Mouse (Mus musculus) yolk sac, embryonic 10.5 days (tissue): Measurements from ENCODE around the gene Flt3.

ENCODE experiments used
- DNase-seq: peaks from one replicate; pipeline ENCODE4 v3.0.0-alpha.2; 2017; ENCODE audit warnings: low spot score

The Flt3 gene

DNA sequence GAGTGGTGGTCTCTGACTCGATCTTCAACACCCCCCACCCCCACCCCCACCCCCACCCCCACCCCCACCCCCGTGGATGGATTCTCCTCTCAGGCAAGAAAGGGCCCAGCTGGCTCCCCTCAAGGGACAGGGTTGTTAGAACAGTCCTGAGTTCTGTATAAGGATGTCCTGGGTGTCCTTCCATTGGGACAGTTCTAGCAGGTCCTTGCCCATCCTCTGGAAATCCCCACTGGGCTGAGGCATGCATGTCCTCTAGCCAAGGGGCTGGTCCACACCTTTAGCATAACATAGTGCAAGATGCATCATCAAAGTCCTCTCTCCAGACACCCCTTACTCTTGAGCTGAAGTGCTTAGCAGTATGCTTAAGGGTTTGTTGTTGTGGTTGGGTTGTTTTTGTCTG lies 90.5 kb downstream of the Flt3 start:
- no peak for DNase-seq

- no peak for DNase-seq
These were observed 91.8 kb downstream of the Flt3 start for GRCm38 (mm10) chr5:147308451-147308850.

- no peak for DNase-seq
These were observed 92.9 kb downstream of the Flt3 start for GRCm38 (mm10) chr5:147307398-147307785.

DNA sequence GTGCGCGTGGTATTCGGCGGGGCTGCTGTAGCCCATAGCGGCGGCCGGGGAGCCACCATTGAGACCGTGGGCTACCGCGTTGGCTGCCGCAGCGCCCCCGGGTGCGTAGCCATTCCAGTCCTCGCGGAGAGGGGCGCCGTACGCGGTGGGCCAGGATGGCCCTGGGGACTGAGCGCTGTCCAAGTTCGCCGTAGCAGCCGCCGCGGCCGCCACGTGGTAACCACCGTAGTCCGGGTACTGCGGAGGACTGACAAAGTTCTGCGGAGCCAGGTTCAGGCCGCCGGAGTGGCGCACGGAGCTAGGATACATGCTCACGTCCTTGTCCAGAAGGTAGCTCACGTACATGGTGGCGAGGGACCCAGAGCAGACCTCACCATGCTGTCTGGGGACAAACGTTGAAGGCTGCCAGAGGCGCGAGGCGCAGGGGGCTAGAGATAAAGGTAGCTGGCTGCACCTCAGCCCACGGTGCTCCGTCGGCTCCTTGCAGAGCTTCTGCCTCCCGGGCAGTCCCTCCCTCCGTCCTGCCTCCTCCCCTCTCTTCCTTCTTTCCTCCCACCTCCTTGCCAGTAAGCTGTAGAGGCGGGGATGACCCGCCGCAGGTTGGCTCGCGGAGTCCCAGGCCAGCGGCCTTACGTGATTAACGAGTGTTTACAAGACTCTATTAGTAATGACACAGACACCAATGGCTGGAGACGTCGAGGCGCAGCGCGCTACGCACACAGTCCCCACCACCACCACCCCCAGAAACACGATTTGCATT lies 93.5 kb downstream of the Flt3 start, which contains the start of gene Cdx2:
Gene Cdx2 (minus strand): TSS at position 633 of the 760 bp plus-strand sequence.
- peak; percentile 86 for DNase-seq

GRCm38 (mm10) chr5:147305856-147306637 lies 94.2 kb downstream of the Flt3 start:
- DNase-seq = no peak

GRCm38 (mm10) chr5:147305166-147305565 lies 95.1 kb downstream of the Flt3 start:
- DNase-seq = no peak

DNA sequence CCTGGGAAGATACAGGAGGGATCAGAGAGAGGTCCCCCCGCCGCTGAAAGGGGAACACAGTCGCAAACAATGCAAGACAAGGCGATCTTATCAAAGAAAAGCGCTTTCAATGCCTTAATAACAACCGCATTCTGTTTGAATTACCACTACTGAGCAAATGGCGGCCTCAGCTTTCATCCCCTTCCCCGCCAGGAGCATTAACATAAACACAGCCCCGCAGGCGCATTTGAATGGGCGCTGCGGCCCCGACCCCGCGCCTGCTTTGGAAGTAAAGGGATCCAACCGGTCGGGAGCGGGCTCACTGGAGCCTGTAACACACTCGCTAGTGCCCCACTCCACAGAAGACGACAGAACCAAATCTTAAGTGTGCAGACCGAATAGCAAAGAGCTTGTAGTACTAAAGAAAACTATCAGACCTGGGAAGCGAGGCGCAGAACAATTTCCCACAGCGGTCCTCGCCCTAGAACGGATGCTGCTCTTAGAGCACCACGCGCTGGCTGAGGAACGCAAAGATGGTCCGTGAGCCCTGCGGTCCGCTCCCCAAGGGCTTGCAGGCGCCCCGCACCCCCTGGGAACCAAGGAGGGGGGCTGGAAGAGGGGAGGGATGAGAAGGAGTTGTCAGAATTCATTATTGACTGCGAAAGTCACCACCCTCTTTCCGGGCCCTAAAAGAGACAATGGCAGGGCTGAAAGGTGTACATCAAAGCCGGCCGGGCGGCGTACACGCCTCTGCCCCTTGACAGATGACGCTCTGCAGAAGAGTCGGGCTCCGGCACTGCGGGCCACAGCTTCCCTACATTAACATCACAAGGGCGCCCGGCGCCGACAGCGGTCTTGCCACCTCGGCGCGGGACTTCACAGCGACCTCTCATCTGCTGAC lies 95.8 kb downstream of the Flt3 start:
- DNase-seq = no peak

- no peak for DNase-seq
These were observed 97.4 kb downstream of the Flt3 start for GRCm38 (mm10) chr5:147302746-147303400.

GRCm38 (mm10) chr5:147302141-147302540 lies 98.1 kb downstream of the Flt3 start:
- no peak for DNase-seq

DNA sequence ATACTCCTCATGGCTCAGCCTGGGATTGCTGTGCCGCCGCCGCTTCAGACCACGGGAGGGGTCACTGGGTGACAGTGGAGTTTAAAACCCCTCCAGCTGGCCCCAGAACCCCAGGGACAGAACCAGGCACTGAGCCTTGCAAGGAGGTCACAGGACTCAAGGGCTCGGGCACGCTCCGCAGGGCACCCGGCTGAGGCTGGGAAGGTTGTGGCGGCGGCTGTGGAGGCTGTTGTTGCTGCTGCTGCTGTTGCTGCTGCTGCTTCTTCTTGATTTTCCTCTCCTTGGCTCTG lies 98.6 kb downstream of the Flt3 start:
- DNase-seq = no peak

GRCm38 (mm10) chr5:147300917-147301780 lies 99.1 kb downstream of the Flt3 start:
- peak; percentile 66 for DNase-seq

DNA sequence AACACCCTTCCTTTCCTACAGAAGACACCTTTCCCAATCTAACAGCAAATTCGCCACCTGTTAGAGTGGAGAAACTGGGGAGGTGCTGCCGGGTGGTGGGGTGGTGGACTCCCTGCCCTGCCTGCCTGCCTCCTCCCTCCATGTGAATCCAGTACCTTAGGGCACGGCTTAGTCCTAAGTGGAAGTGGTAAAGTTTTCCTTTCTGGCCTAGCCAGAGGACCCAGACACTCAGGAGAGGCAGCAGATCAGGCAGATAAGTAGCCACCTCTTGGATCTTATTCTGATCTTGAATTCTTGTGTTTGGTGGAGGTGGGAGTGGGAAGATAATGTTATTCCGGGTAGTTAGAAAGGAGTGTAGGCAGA lies 100.3 kb downstream of the Flt3 start:
- no peak for DNase-seq

GRCm38 (mm10) chr5:147299255-147300000 lies 100.9 kb downstream of the Flt3 start:
- peak; percentile 91 for DNase-seq

DNA sequence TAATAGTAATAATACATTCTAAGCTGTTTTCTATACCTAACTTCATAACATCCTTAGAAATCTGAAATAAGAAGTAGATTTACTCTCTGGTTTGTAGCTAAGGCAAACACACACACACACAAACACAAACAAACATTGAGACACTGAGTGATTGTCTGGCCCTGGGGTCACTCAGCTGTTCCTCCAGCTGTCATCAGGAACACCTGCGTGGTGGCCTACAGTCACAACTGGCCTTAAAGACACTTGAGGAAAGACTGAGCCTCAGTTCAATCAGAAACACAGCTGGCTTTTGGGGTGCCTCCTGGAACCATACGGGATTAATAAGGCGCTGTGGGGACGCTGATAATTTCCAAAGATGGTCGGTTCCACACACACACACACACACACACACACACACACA lies 103.0 kb downstream of the Flt3 start:
- no peak for DNase-seq

- peak; percentile 68 for DNase-seq
These were observed 106.2 kb downstream of the Flt3 start for GRCm38 (mm10) chr5:147294121-147294520.

DNA sequence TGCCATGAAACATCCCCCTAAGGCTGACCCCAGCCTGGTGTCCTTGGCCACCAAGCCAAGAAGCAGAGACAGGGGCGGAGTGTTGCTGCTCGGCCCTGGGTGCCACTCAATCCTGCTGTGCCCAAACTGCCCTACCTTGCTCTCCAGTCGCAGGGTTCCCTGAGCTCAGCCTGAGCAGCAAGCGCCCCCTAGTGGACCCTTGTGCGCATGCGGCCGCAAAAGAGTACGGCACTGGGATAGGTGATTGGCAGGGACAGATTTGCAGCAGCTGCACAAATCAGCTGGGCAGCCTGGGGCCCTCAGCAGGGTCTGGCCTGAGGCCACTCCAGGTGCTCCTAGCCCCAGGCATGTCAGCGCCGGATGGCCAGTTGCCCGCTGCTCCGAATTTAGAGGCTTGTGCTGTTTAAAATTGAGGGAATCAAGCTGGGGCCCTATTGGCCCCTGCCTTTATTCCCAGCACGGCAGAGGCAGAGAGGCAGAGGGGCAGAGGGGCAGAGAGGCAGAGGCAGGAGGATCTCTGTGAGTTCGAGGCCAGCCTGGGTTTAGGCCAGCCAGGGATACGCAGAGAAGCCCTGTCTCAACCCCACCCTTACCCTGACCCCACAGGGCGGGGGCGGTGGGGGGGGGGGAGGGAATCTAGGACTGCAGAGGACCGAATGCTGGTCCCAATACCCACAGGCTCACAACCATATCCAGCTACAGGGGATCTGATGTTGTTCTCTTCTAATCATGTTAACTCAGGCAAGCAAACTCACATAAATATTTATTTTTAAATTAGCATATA lies 107.0 kb downstream of the Flt3 start:
- DNase-seq = peak; percentile 83

DNA sequence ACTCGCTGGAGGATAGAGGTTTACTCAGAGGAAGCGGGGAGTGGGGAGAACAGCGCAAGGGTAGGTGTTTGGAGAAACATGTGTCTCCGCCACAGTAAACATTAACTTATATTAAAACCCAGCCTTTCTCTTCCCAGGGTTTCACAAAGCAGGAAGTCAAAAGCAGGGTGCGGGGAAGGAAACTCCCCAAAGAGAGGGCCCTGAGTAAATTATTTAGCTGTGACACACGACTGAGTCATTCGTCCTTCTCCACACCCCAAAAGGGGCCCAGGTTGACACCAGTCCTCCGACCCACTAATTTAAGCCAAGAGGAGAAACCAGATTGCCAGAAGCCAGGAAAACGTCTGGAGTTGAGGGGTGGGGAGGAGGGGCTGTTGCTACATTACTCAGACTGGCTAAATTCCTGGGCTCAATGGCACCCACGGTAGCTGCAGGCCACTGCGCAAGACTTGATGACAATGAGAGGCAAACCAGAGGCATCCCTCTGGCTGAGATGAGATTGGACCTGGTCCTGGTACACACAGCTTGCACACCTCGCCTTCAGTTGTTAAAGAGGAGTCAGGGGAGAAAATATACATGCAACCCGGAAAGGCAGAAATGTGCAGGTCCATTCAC lies 107.7 kb downstream of the Flt3 start:
- peak; percentile 35 for DNase-seq

GRCm38 (mm10) chr5:147291764-147292505 lies 108.4 kb downstream of the Flt3 start:
- peak; percentile 32 for DNase-seq
